ENCODE assay signal across 21 mouse cellular contexts in the genomic region with DNA sequence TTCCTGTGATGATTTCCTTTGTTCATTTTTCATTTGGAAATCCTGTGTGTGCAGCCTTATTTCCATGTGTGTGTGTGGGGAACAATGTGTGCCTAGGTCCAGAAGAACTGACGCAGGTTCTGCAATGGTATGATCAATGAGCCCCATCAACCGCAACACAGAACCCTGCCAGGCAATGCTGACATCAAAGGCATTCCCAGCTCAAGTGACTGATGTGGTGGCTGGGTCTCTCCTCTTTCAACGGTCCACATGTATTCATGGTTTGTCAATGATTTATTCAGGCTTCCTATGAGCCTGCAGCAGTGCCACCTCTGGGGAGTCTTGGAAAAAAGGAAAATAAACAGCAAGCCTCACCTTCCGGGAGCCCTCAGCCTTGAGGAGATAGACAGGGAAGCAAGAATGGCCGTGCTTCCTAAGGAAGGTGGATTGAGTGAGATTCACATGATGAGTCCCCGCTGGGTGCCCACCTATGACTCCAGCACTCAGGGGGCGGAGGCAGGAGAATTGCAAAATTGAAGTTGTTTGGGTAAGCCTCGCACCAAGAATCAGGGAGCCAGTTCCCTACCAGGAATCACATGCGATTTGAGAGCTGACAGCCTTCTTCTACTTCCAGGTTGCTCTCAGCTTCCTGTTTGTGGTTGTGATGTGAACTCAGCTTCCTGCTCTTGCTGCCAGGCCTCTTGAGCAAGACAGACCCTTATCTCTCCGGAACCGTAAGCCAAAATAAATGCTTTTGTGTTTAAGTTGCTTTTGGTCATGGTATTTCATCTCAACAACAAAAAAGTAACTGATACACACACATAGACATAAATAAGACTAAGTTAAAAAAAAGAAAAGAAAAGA.
DNase-seq lines count a peak whose midpoint lies in the region; ATAC-seq and TF ChIP-seq lines count a peak whose summit lies in the region.
"Had no signal": no experiment of that assay in that cellular context is flagged by ENCODE, and none has a peak within 500 bp of the region (broad histone marks: within the 10 kb centered on the region; RNA-seq: fewer than 3 reads in every experiment).

No protein-coding gene starts in this region.

- no peak overlapping the region for H3K27ac ChIP-seq in lung, embryonic 14.5 days (ENCODE audit: low read depth)
- H3K27ac ChIP-seq: embryonic facial prominence, embryonic 10.5 days; forebrain, embryonic 15.5 days; hindbrain, postnatal 0 days; limb, embryonic 12.5 days; liver, embryonic 15.5 days; midbrain, embryonic 10.5 days had no signal

- 0 out of 2 replicates have a peak, but pooled peaks have one; percentile 7 for TF ChIP-seq CTCF in lung, embryonic 14.5 days (IDR thresholded peaks at IDR 0.05; ENCODE audit: low read depth)
- TF ChIP-seq CTCF in lung, adult 2 months (IDR thresholded peaks at IDR 0.05; ENCODE audit: insufficient read depth, low read length): no peak

- DNase-seq in heart, adult 11 months: peak; percentile 73
- no peak for DNase-seq in heart, adult 9 months (ENCODE audit: low spot score in 2 of 2)
- peak; percentile 10 for DNase-seq in lung, embryonic 14.5 days
- DNase-seq in lung, adult 2 months: no peak
- DNase-seq in layer of hippocampus, postnatal 14 days (ENCODE audit: low spot score in 2 of 2): no peak
- DNase-seq in yolk sac, embryonic 10.5 days (ENCODE audit: low spot score): no peak
- DNase-seq: adrenal gland, adult 2 months; cerebellum, adult 9-11 months; gastrocnemius, postnatal 14 days; right cerebral cortex, postnatal 14 days; thymus, postnatal 4 days had no signal

- H3K9ac ChIP-seq in lung, embryonic 14.5 days: no peak overlapping the region
- H3K9ac ChIP-seq: forebrain, embryonic 15.5 days; limb, embryonic 12.5 days; liver, embryonic 15.5 days had no signal

- no peaks in the 10 kb centered on the region for H3K36me3 ChIP-seq in lung, embryonic 14.5 days (ENCODE audit: insufficient read depth)
- H3K36me3 ChIP-seq: embryonic facial prominence, embryonic 10.5 days; forebrain, embryonic 15.5 days; limb, embryonic 12.5 days; liver, embryonic 15.5 days; midbrain, embryonic 10.5 days had no signal

- H3K4me1 ChIP-seq in lung, embryonic 14.5 days (ENCODE audit: insufficient read depth): no peaks in the 10 kb centered on the region
- H3K4me1 ChIP-seq in lung, adult 2 months (ENCODE audit: control insufficient read depth, insufficient read depth, low read length): no peaks in the 10 kb centered on the region
- H3K4me1 ChIP-seq: forebrain, embryonic 15.5 days; limb, embryonic 12.5 days; liver, embryonic 15.5 days; midbrain, embryonic 10.5 days had no signal

- H3K27me3 ChIP-seq in lung, embryonic 14.5 days (ENCODE audit: insufficient read depth, low read length): no peaks in the 10 kb centered on the region
- H3K27me3 ChIP-seq: forebrain, embryonic 15.5 days; limb, embryonic 12.5 days; liver, embryonic 15.5 days had no signal

- no peak overlapping the region for H3K4me2 ChIP-seq in lung, embryonic 14.5 days
- H3K4me2 ChIP-seq: forebrain, embryonic 15.5 days; heart, embryonic 11.5 days; limb, embryonic 12.5 days; liver, embryonic 15.5 days had no signal

- 45% methylated on average over 11 of the region's 11 CpGs for WGBS in lung, embryonic 14.5 days
- WGBS in lung, adult 2 months: 46% methylated on average over 11 of the region's 11 CpGs

- H3K4me3 ChIP-seq in lung, embryonic 14.5 days (ENCODE audit: low read depth, low read length): no peak overlapping the region
- H3K4me3 ChIP-seq in lung, adult 2 months (replicated peaks; ENCODE audit: extremely low read depth, low read depth, low read length): no peak overlapping the region
- H3K4me3 ChIP-seq: embryonic facial prominence, embryonic 10.5 days; erythroblast, embryonic 14.5 days; forebrain, embryonic 15.5 days; limb, embryonic 12.5 days; liver, embryonic 15.5 days; midbrain, embryonic 10.5 days had no signal

- H3K9me3 ChIP-seq in lung, embryonic 14.5 days (ENCODE audit: low read depth, low read length): no peaks in the 10 kb centered on the region
- H3K9me3 ChIP-seq: embryonic facial prominence, embryonic 10.5 days; forebrain, embryonic 15.5 days; limb, embryonic 12.5 days; liver, embryonic 15.5 days; midbrain, embryonic 10.5 days had no signal

- TF ChIP-seq POLR2A in lung, adult 2 months (IDR thresholded peaks at IDR 0.05; ENCODE audit: borderline replicate concordance, extremely low read depth, low read depth, low read length): no peak

- ATAC-seq in lung, embryonic 14.5 days (ENCODE audit: insufficient read depth): no peak
- peak; percentile 82 for ATAC-seq in common myeloid progenitor, adult 5-6 weeks (replicated peaks; ENCODE audit: low read depth, poor library complexity, severe bottlenecking)
- peak; percentile 50 for ATAC-seq in monocyte, adult 5-6 weeks (replicated peaks; ENCODE audit: insufficient number of reproducible peaks, low FRiP score, low TSS enrichment, poor library complexity, severe bottlenecking)
- ATAC-seq: forebrain, embryonic 15.5 days; hindbrain, postnatal 0 days had no signal

Comparison
In these comparisons a context has a peak if more than half of its experiments do, and no peak if none do; other contexts are left out.
1. DNase-seq: peak in heart, adult 11 months (single experiment) and lung, embryonic 14.5 days (single experiment); none in heart, adult 9 months (0 of 2), lung, adult 2 months (single experiment), layer of hippocampus, postnatal 14 days (0 of 2) and yolk sac, embryonic 10.5 days (single experiment).